Mouse (Mus musculus) heart, embryonic 13.5 days (tissue): ENCODE measurements around the gene Wwc1. TPM values are rescaled to one million over a fixed set of nuclear protein-coding genes. Genes with fewer than 3 reads are reported as not detected.

Source experiments
- ATAC-seq: fragments of 200-750 bp; cut with Nextera tagmentation; 2 replicates; pipeline ENCODE4 v1.8.0; 2017; ENCODE audit warnings: moderate TSS enrichment; ENCODE audit not compliant: insufficient number of reproducible peaks, low FRiP score, low TSS enrichment; ENCODE audit errors: extremely low read depth
- H3K27ac ChIP-seq: fragments of 300-500 bp; sonication (generic); replicated peaks from 2 replicates; pipeline ENCODE4 v1.5.1; 2015; ENCODE audit warnings: moderate library complexity, mild to moderate bottlenecking, inconsistent platforms
- H3K27me3 ChIP-seq: fragments of 300-500 bp; sonication (generic); replicated peaks from 2 replicates; pipeline ENCODE4 v1.6.1; 2015; ENCODE audit warnings: mild to moderate bottlenecking, inconsistent platforms
- H3K36me3 ChIP-seq: fragments of 300-500 bp; sonication (generic); 2 replicates; pipeline ENCODE4 v1.6.1; 2015; ENCODE audit warnings: mild to moderate bottlenecking, inconsistent platforms
- H3K4me1 ChIP-seq: fragments of 300-500 bp; sonication (generic); 2 replicates; pipeline ENCODE4 v1.6.1; 2015; ENCODE audit warnings: inconsistent platforms
- H3K4me2 ChIP-seq: fragments of 300-500 bp; sonication (generic); 2 replicates; pipeline ENCODE4 v1.6.1; 2015; ENCODE audit warnings: inconsistent platforms, mild to moderate bottlenecking, moderate library complexity
- H3K4me3 ChIP-seq: fragments of 300-500 bp; sonication (generic); 2 replicates; pipeline ENCODE4 v1.5.1; 2015; ENCODE audit warnings: moderate library complexity, mild to moderate bottlenecking, inconsistent platforms
- H3K9ac ChIP-seq: fragments of 300-500 bp; sonication (generic); 2 replicates; pipeline ENCODE4 v1.6.1; 2015; ENCODE audit warnings: inconsistent platforms, mild to moderate bottlenecking, moderate library complexity
- H3K9me3 ChIP-seq: fragments of 300-500 bp; sonication (generic); 2 replicates; pipeline ENCODE4 v1.6.1; 2016; ENCODE audit warnings: inconsistent platforms
- WGBS: fragments of 180-500 bp; shearing (Covaris S2); methylation state at CpG from one replicate; pipeline ENCODE4 v1.1.7; 2015; ENCODE audit warnings: mixed read lengths; 5-methylcytosine and 5-hydroxymethylcytosine counted together
- polyA plus RNA-seq: library from polyadenylated mRNA; unstranded; fragments of >200 nt; fragmentation: Nextera tagmentation; extraction: Ambion mirVana; gene quantifications from 2 replicates; pipeline ENCODE4 v1.2.1, GENCODE M21; 2015

The Wwc1 gene
- 1.0 and 1.1 TPM in 2 replicates for polyA plus RNA-seq

DNA sequence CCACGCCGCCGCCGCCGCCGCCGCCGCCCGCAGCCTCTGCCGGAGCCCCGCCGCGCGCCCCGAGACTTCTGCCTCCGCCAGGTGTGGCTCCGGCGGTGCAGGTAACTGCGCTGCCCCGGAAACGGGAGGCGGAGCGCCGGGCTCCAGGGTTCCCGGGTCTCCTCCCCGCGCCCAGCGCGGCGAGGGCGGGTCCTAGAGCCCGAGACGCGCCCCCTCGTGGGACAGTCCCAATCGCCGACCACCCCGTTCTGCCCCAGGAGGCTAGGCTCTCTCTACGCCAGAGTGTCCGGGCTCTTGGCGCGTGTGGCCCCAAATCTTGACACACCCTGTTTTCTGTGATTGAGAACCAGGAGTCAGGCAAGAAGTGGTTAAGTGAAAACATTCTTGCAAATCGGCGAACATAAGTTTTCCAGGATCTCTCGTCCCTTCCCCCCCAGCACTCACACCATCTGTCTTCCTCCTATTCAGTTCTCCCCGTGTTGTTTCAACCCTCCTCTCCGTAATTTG is at the start of gene Wwc1:
Wwc1 (minus strand) TSS at position 117 of the 507 bp plus-strand sequence.
- Histone ChIP-seq H3K4me2 (peak within 1 kb of the TSS; percentile 98), H3K9ac (peak within 1 kb of the TSS; percentile 85), H3K4me3 (peak within 1 kb of the TSS; percentile 82), H3K27me3 (peaks cover 59% of the 10 kb centered on the region), H3K27ac (peak within 1 kb of the TSS; percentile 32; the same call in 1 of the 2 replicates), H3K4me1 (peaks cover 23% of the 10 kb centered on the region), H3K9me3 (no peaks in the 10 kb centered on the region), H3K36me3 (no peaks in the 10 kb centered on the region)
- 0% methylated on average over 24 of the region's 47 CpGs for WGBS
- ATAC-seq, result peak; percentile 38; the same call in 1 of the 2 replicates

DNA sequence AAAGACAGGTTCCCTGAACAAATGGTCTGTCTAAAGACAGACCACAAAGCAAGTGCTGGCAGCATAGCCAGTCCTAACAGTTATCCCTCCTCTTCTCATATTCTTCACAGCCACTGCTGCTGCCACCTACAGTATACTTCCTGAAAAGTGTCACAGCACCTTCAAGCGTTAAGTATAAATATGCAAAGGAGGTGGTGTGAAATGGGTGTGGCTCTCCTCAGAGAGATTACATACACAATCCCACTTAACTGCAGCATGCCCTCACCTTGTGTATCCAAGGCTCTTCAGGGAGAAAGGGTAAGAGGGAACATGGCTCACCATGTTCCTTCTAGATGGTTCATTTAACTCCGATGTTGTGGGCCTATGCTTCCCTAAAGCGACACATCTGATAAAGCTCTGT is 39.7 kb upstream of the Wwc1 start:
- ATAC-seq, result no peak
- Histone ChIP-seq H3K4me3 (no peak overlapping the region), H3K27me3 (0 out of 2 replicates have a peak, but pooled peaks cover 3% of the 10 kb centered on the region), H3K36me3 (peaks cover 12% of the 10 kb centered on the region; the same call in 1 of the 2 replicates), H3K4me2 (no peak overlapping the region), H3K9me3 (peaks cover 12% of the 10 kb centered on the region; the same call in 1 of the 2 replicates), H3K9ac (no peak overlapping the region), H3K4me1 (no peaks in the 10 kb centered on the region), H3K27ac (no peak overlapping the region)
- WGBS, result 58% methylated on average over 3 of the region's 3 CpGs

DNA sequence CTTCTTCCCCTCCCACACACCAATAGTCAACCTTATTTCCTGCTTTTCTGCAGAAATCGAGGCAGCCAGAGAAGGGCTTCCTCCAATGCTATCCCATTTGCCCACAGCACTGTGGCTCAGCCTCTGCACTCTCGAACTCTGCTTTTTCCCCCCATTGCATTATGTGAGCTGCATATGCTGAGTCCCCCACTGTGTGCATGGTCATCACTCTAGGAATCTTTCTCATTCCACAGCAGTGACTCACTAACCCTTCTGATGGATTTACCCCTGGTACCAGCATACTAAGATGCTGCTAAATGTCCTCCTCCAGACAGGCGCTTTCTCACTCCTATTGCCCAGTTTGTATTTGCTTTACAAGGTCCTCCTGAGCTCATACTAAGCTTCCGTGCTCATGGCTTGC is 32.9 kb upstream of the Wwc1 start:
- no peak for ATAC-seq
- WGBS, result 49% methylated on average over 4 of the region's 4 CpGs
- H3K27me3 ChIP-seq, result no peaks in the 10 kb centered on the region

DNA sequence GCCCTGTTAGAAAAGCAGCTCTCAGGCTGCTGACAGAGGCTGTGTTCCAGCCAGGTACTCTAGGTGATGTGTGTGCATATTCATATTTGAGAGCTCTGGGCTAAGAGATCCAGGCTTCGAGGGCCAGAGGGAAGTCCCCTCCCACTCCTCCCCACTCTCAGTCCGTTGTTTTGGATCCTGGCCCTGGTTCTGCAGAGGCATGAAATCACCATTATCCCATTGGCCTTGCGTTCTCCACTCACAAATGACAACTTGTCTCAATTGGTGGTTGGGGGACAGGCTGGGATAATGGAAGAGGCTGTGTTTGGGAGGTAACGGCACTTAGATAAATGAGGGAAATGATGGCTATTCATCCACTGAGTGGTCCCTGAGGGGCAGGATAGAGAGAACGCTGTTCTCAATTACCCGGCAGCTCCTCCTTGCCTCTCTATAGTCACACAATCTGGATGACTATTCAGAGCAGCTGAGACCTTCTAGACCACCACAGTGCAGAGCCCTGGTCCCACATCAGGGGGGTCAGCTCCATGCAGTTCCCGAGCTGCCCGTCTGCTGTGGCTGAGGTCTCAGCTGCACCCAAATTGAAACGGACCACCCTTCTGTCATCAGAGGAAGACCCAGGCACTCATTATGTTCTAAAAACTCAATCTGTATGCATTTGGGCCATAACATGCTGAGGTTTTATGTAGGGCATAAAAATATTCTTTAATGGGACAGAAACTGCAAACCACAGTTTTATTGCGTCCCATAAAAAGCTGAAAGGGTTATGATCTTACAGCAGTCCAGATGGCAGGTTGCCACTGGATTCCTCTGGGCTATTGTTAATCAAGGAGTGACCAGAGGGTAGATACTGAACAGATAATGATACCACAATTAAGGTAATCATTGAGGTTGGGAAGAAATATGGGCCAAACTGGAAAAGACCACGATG is 29.2 kb upstream of the Wwc1 start:
- Histone ChIP-seq H3K36me3 (no peaks in the 10 kb centered on the region), H3K4me1 (no peaks in the 10 kb centered on the region), H3K27me3 (no peaks in the 10 kb centered on the region), H3K4me3 (no peak overlapping the region), H3K9me3 (no peaks in the 10 kb centered on the region), H3K27ac (no peak overlapping the region), H3K9ac (no peak overlapping the region), H3K4me2 (no peak overlapping the region)
- 77% methylated on average over 11 of the region's 11 CpGs for WGBS
- ATAC-seq, result no peak

More for the DNA sequence above, 32.9 kb upstream of the Wwc1 start:
- Histone ChIP-seq H3K4me2 (no peak overlapping the region), H3K27ac (no peak overlapping the region), H3K9ac (no peak overlapping the region), H3K9me3 (no peaks in the 10 kb centered on the region), H3K4me3 (no peak overlapping the region), H3K36me3 (no peaks in the 10 kb centered on the region), H3K4me1 (no peaks in the 10 kb centered on the region)

DNA sequence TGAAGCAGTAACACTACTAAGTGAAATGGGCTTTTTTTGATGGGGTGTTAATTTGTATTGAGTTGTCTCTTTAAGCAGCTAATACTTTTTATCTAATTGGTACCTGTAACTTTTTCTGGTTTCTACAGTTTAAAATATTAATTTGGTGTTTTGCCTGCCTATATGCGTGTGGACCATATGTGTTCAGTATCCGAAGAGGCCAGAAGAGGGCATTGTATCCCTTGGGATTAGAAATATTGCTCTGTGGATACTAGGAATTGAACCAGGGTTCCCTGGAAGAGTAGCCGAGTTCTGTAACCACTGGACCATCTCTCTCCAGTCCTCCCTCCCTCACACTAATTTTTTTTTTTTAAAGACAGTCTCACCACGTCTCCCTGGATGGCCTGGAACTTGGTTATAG is 22.6 kb upstream of the Wwc1 start:
- H3K27ac ChIP-seq, result no peak overlapping the region
- H3K9me3 ChIP-seq, result no peaks in the 10 kb centered on the region
- H3K36me3 ChIP-seq, result no peaks in the 10 kb centered on the region
- no peak for ATAC-seq
- no peak overlapping the region for H3K4me2 ChIP-seq
- no peak overlapping the region for H3K9ac ChIP-seq
- H3K4me3 ChIP-seq, result no peak overlapping the region
- peaks cover 30% of the 10 kb centered on the region for H3K27me3 ChIP-seq
- WGBS, result 44% methylated on average over 4 of the region's 4 CpGs
- peaks cover 8% of the 10 kb centered on the region for H3K4me1 ChIP-seq

DNA sequence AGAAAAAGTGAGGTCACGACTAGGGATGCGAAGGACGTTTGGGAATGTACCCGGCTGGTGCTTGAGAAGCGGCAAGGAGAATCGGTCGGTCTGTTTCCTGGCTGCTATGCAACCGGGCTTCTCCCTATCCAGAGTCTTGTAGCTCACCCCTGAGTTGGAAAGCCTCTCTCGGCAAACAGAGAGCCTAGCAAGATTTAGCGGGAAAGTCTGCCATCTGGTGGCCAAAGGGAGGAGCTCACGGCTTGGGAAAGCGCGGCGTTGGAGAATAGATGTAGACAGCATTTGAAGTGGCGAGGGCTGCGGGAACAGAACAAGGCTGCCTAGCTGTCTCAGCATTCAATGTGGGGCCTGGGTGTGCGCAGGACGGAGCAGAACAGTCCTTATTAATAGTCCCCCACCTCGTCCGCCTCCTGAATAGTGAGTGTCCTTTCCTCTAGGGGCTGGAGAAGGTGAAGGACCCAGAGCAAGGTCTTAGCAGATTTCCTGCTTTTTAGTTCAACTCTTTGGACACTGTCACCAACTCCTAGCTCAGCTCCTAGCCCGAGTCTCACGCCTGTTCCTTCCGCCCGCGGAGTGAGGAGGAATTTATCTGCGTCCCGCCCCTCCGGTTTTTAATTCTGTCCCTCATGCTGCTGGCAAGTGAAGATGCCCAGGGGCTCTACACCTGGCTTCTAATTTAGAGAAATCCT is 21.1 kb upstream of the Wwc1 start:
- no peaks in the 10 kb centered on the region for H3K36me3 ChIP-seq
- no peak overlapping the region for H3K27ac ChIP-seq
- H3K4me2 ChIP-seq, result peak overlapping the region; percentile 68
- peaks cover 8% of the 10 kb centered on the region for H3K4me1 ChIP-seq
- ATAC-seq, result peak; percentile 62; the same call in 1 of the 2 replicates
- H3K9me3 ChIP-seq, result no peaks in the 10 kb centered on the region
- H3K4me3 ChIP-seq, result peak overlapping the region; percentile 39
- 6% methylated on average over 28 of the region's 28 CpGs for WGBS
- peak overlapping the region; percentile 61 for H3K9ac ChIP-seq
- peaks cover 30% of the 10 kb centered on the region for H3K27me3 ChIP-seq

DNA sequence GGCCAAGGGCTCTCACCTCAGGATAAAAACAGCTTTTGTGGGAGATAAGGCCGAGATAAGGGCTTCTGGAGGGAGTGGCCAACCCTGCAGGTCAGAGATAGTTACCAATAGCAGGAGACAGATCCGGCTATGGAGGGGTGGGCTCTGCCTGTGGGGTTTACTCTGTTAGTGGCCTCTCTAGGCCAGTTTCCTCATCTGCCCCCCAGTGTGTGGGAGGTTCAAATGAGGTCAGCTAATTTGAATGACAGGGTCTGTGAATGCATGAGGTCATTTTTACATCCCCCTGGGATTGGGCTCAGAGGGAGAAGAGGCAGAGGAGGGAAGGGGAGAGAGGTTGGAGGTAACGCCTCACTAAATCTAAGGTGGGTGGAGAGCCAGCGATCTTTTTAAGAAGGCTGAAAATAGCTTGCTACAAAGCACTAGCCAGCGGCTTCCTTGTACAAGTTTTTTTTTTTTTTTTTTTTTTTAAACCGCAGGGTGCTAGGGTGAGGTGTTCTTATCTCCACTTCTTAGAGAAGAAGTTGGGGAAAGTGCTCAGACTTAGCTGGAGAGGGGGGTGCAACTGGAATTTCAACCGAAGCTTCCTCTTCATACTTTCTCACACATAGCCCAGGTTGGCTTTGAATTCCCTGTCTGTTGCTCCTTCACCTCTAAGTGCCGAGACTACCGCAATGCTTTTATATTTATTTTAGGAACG is 20.4 kb upstream of the Wwc1 start:
- Histone ChIP-seq H3K9me3 (no peaks in the 10 kb centered on the region), H3K27me3 (peaks cover 30% of the 10 kb centered on the region), H3K27ac (no peak overlapping the region), H3K4me2 (peak overlapping the region; percentile 68), H3K4me3 (peak overlapping the region; percentile 39), H3K4me1 (peaks cover 8% of the 10 kb centered on the region), H3K36me3 (no peaks in the 10 kb centered on the region), H3K9ac (peak overlapping the region; percentile 61)
- ATAC-seq, result no peak; the same call in 1 of the 2 replicates
- WGBS, result 3% methylated on average over 10 of the region's 10 CpGs

DNA sequence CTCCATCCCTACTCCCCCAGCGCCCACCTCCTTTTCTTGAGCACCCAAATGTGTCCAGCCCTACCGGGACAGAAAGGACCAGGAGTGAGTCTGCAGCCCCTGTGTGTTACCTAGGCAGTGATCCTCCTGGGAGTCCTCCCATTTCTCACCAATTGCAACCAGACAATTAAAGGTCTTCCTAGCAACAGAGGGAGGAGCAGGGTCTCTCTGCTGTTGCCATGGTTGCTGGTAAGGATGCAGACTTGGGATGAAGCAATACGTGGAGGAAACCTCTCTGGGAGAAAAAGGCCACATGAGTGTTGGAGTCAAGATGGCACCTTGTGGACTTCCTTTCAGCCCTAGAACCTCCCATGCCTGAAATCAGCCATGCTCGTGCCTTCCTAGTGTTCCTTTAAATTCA is 19.7 kb upstream of the Wwc1 start:
- no peak for ATAC-seq
- no peak overlapping the region for H3K4me3 ChIP-seq
- H3K9me3 ChIP-seq, result no peaks in the 10 kb centered on the region
- peaks cover 8% of the 10 kb centered on the region for H3K4me1 ChIP-seq
- no peak overlapping the region for H3K27ac ChIP-seq
- 26% methylated on average over 4 of the region's 4 CpGs for whole genome bisulfite sequencing
- H3K36me3 ChIP-seq, result no peaks in the 10 kb centered on the region
- no peak overlapping the region for H3K4me2 ChIP-seq
- no peak overlapping the region for H3K9ac ChIP-seq
- H3K27me3 ChIP-seq, result peaks cover 30% of the 10 kb centered on the region

DNA sequence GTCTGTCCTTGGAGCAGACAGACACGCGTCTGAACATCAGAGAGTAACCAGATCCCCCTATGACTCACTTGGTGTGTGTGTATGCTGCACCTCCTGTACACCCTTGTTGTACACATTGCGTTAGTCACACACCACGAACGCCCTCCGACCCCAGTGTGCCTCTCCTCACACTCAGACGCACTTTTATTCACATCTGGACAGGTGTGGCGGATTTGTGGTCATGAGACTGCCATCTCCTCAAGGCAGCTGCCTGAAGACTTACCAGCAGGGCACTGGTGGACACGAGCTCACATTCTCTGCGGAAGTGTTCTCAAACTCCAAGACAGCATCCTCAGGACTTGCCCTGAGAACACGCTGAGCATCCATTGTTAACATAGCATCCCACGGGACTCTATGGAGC is 17.7 kb upstream of the Wwc1 start:
- Histone ChIP-seq H3K27ac (no peak overlapping the region), H3K4me3 (no peak overlapping the region), H3K9me3 (no peaks in the 10 kb centered on the region), H3K36me3 (no peaks in the 10 kb centered on the region), H3K4me1 (peaks cover 8% of the 10 kb centered on the region), H3K27me3 (peaks cover 27% of the 10 kb centered on the region), H3K4me2 (no peak overlapping the region), H3K9ac (no peak overlapping the region)
- 66% methylated on average over 12 of the region's 12 CpGs for WGBS
- ATAC-seq, result no peak

DNA sequence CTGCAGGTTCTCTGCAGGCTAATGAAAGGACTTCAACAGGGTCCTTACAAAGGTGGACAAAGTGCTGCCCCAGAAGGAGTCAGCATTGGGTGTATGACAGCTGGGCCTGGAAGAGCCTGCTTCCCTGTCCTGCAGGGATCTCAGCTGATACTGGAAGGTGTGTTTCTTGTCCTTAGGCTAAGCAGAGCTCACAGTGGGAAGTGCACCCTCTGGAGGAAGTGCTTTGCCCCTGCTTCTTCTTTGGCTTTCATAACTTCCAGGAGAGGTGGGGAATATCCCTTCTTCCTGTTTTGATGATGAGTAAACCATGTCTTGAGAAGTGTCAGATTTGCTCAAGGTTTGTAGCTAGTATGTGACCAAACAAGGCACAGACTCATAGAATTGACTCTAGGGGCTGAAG is 15.0 kb upstream of the Wwc1 start:
- no peaks in the 10 kb centered on the region for H3K9me3 ChIP-seq
- peaks cover 12% of the 10 kb centered on the region; the same call in 1 of the 2 replicates for H3K27me3 ChIP-seq
- ATAC-seq, result no peak
- no peak overlapping the region for H3K27ac ChIP-seq
- H3K4me1 ChIP-seq, result peaks cover under 1% of the 10 kb centered on the region; the same call in 1 of the 2 replicates
- no peak overlapping the region for H3K4me2 ChIP-seq
- H3K36me3 ChIP-seq, result no peaks in the 10 kb centered on the region
- no peak overlapping the region for H3K9ac ChIP-seq
- H3K4me3 ChIP-seq, result no peak overlapping the region

DNA sequence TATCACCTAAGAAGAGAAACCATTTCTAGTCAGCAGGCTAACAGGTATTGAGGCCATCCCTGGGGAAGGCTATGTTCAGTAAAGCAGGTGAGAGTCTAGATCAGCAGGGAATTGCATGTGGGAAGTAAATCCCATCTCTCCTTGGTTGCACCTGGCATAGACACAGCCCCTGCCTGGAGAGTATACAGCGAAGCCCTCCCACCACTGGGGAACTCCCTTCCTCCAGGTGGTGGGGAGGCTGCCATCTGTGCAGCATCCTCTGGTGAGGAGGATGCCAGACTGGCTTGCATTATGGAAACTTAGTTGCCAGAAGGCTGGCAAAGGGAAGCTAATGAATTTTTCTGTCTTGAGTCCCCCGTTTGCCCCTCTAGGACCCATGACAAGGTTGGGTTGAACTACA is 11.5 kb upstream of the Wwc1 start:
- H3K27me3 ChIP-seq, result 0 out of 2 replicates have a peak, but pooled peaks cover 10% of the 10 kb centered on the region
- no peak overlapping the region for H3K4me3 ChIP-seq
- H3K9ac ChIP-seq, result no peak overlapping the region
- WGBS, result 71% methylated on average over 2 of the region's 2 CpGs
- H3K36me3 ChIP-seq, result no peaks in the 10 kb centered on the region
- H3K9me3 ChIP-seq, result no peaks in the 10 kb centered on the region
- no peak overlapping the region for H3K27ac ChIP-seq
- ATAC-seq, result no peak
- H3K4me2 ChIP-seq, result no peak overlapping the region
- H3K4me1 ChIP-seq, result no peaks in the 10 kb centered on the region
